Mouse (Mus musculus): Measurements from ENCODE around the gene Six1. TPM values are rescaled to one million over a fixed set of nuclear protein-coding genes. Genes with fewer than 3 reads are reported as not detected.
"Not testable (repeated sequence)": the region's sequence is repeated elsewhere in the genome, so short reads cannot be mapped to it uniquely, and the experiment has no call there.

Gene Six1
- polyA plus RNA-seq, 1 experiment from 2014 or later = 11.0 TPM

GRCm38 (mm10) chr12:73002903-73003302, 50.8 kb downstream of the Six1 start:
- not testable (repeated sequence) for H3K4me3 ChIP-seq (ENCODE audit: low read depth, low read length); H3K27me3 ChIP-seq (ENCODE audit: control insufficient read depth, insufficient read depth, low read length); H3K4me1 ChIP-seq (replicated peaks; ENCODE audit: control insufficient read depth, insufficient read depth, low read length); DNase-seq (ENCODE audit: low spot score); H3K27ac ChIP-seq (ENCODE audit: low read depth, low read length); ATAC-seq (replicated peaks; ENCODE audit: low FRiP score); H3K4me2 ChIP-seq (ENCODE audit: low read depth, low read length, severe bottlenecking); H3K9ac ChIP-seq (ENCODE audit: low read length); H3K36me3 ChIP-seq (ENCODE audit: control insufficient read depth, insufficient read depth, low read length); H3K9me3 ChIP-seq (ENCODE audit: control insufficient read depth, low read length)
- WGBS = 51% methylated on average over 9 of the region's 9 CpGs

- not testable (repeated sequence) for H3K4me1 ChIP-seq (replicated peaks; ENCODE audit: control insufficient read depth, insufficient read depth, low read length)
- 48% methylated on average over 17 of the region's 17 CpGs for WGBS
These were observed 51.4 kb downstream of the Six1 start for GRCm38 (mm10) chr12:73002281-73002680.

DNA sequence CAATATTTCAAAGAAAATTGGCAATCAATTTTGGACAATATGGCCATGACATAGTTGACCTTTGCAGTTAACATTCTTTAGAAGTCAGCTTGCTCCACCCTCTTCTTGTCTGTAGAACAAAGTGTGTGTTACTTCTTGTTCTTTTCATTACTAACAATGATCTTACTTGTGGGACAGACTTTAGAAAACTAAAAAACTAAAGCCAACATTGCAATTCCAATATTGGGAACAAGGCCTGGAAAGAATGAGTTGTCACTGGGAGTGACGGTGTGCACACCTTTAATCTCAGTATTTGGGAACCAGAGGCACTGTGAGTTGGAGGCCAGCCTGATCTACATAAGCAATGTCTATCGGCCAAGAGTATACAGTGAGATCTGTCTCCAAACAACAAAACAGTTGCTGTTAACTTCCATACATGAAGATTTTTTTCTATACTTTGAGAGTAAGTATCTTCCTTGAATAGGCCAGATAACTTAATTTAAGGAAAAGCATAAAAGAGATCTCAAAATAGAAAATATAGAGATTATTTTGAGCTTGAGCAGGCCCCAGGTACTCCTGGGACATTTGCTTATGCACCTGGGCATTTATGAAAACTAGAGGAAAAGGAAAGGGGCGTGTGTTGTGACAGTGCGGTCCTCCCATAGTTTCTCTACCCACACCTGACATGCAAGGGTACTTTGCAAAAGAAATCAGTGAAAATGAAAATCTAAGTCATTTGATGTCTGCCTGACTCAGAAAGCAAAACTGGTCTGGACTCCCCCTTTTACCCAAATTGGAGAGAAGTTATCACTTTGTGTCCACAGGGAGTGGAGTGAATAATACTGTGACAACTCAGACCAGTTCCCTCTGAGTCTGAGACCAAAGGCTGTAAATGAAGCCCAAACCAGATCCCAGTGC, 55.3 kb downstream of the Six1 start:
- Histone ChIP-seq H3K9me3 (ENCODE audit: control insufficient read depth, low read length) (no peaks in the 10 kb centered on the region), H3K4me1 (replicated peaks; ENCODE audit: control insufficient read depth, insufficient read depth, low read length) (no peaks in the 10 kb centered on the region), H3K27ac (ENCODE audit: low read depth, low read length) (no peak overlapping the region), H3K36me3 (ENCODE audit: control insufficient read depth, insufficient read depth, low read length) (no peaks in the 10 kb centered on the region), H3K9ac (ENCODE audit: low read length) (no peak overlapping the region), H3K4me3 (ENCODE audit: low read depth, low read length) (no peak overlapping the region), H3K4me2 (ENCODE audit: low read depth, low read length, severe bottlenecking) (no peak overlapping the region), H3K27me3 (ENCODE audit: control insufficient read depth, insufficient read depth, low read length) (no peaks in the 10 kb centered on the region)
- 92% methylated on average over 4 of the region's 4 CpGs for WGBS
- DNase-seq (ENCODE audit: low spot score) = no peak
- no peak for ATAC-seq (replicated peaks; ENCODE audit: low FRiP score)

More at GRCm38 (mm10) chr12:73002281-73002680, 51.4 kb downstream of the Six1 start:
- H3K4me2 ChIP-seq (ENCODE audit: low read depth, low read length, severe bottlenecking); H3K9me3 ChIP-seq (ENCODE audit: control insufficient read depth, low read length); H3K4me3 ChIP-seq (ENCODE audit: low read depth, low read length); H3K27ac ChIP-seq (ENCODE audit: low read depth, low read length); ATAC-seq (replicated peaks; ENCODE audit: low FRiP score); H3K27me3 ChIP-seq (ENCODE audit: control insufficient read depth, insufficient read depth, low read length); DNase-seq (ENCODE audit: low spot score); H3K9ac ChIP-seq (ENCODE audit: low read length); H3K36me3 ChIP-seq (ENCODE audit: control insufficient read depth, insufficient read depth, low read length): not testable (repeated sequence)

DNA sequence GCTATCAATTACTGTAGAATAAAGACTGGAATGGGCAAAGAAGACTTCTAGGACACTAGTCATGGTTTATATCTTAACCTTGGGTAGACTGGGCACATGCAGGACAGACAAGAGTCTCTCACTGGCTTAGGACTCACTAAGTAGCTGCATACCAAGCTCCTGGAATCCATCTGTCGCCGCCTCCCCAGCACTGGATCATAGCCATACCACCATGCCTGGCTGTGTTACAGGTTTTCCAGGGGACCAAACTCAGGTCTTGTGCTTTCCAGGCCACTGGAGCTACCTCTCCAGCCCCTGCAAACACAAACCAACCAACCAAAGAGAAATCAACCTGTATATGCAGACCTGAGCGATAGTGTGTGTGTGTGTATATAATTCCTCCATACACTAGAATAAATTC, 57.0 kb downstream of the Six1 start:
- no peaks in the 10 kb centered on the region for H3K36me3 ChIP-seq (ENCODE audit: control insufficient read depth, insufficient read depth, low read length)
- H3K9me3 ChIP-seq (ENCODE audit: control insufficient read depth, low read length) = no peaks in the 10 kb centered on the region
- no peak overlapping the region for H3K4me3 ChIP-seq (ENCODE audit: low read depth, low read length)
- H3K27me3 ChIP-seq (ENCODE audit: control insufficient read depth, insufficient read depth, low read length) = no peaks in the 10 kb centered on the region
- H3K9ac ChIP-seq (ENCODE audit: low read length) = no peak overlapping the region
- DNase-seq (ENCODE audit: low spot score) (no peak), ATAC-seq (replicated peaks; ENCODE audit: low FRiP score) (no peak)
- WGBS = 94% methylated on average over 3 of the region's 3 CpGs
- H3K4me1 ChIP-seq (replicated peaks; ENCODE audit: control insufficient read depth, insufficient read depth, low read length) = no peaks in the 10 kb centered on the region
- H3K27ac ChIP-seq (ENCODE audit: low read depth, low read length) = no peak overlapping the region
- H3K4me2 ChIP-seq (ENCODE audit: low read depth, low read length, severe bottlenecking) = no peak overlapping the region

Other genes with a start within 250 kb of the Six1 start
- gene Six6, start 114.0 kb downstream of the Six1 start, polyA plus RNA-seq (2014; fragmentation: Nextera tagmentation; extraction: Ambion mirVana) = 0.19 TPM in 1 of 2 replicates, not detected in the other
- gene 4930447C04Rik, start 113.1 kb downstream of the Six1 start, polyA plus RNA-seq (2014; fragmentation: Nextera tagmentation; extraction: Ambion mirVana) = 2.1 and 2.9 TPM in 2 replicates
- gene Six4, start 59.6 kb upstream of the Six1 start, polyA plus RNA-seq (2014; fragmentation: Nextera tagmentation; extraction: Ambion mirVana) = 5.0 and 5.8 TPM in 2 replicates
- gene Mnat1, start 69.8 kb upstream of the Six1 start, polyA plus RNA-seq (2014; fragmentation: Nextera tagmentation; extraction: Ambion mirVana) = 36.8 and 37.6 TPM in 2 replicates
- 18.3 and 19.8 TPM in 2 replicates for gene Trmt5, start 232.8 kb upstream of the Six1 start, polyA plus RNA-seq (2014; fragmentation: Nextera tagmentation; extraction: Ambion mirVana)
- gene Slc38a6, start 232.9 kb upstream of the Six1 start, polyA plus RNA-seq (2014; fragmentation: Nextera tagmentation; extraction: Ambion mirVana) = 7.0 and 9.7 TPM in 2 replicates

Data from forebrain, embryonic 11.5 days (tissue).